Mouse (Mus musculus) heart, adult 2 months (tissue): Measurements from ENCODE around the gene Gm19684.
"Not testable (repeated sequence)": the region's sequence is repeated elsewhere in the genome, so short reads cannot be mapped to it uniquely, and the experiment has no call there.

Experiments
- CTCF ChIP-seq: fragments of 200-600 bp; IDR thresholded peaks from 2 replicates; pipeline ENCODE4 v1.8.1; 2022; ENCODE audit warnings: antibody characterized with exemption, mild to moderate bottlenecking, moderate library complexity
- POLR2A ChIP-seq: fragments of 200-500 bp; IDR thresholded peaks from 2 replicates; pipeline ENCODE4 v1.6.1; 2011; ENCODE audit warnings: mild to moderate bottlenecking, low read depth, low read length, control low read depth; ENCODE audit not compliant: insufficient read depth

DNA sequence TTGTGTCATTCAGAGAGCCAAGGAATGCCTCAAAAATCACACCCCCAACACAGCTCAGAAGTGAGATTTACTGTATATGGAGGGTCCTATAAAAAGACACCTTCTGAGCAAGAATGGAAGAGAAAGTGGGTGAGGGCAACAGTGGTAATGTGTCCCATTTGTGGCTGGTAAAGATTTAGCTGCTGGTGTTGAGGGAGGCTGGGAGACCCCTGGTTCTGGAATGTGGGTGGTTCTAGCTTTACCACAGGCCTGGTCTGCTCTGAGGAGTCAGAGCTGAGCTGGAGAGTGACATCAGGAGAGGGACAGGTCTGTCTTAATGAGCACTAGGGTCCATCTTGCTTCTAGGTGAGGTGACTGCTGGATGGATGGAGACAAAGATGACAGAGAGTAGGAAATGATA, 29.0 kb upstream of the Gm19684 start:
- TF ChIP-seq CTCF, POLR2A: not testable (repeated sequence)
